In the genomic region with DNA sequence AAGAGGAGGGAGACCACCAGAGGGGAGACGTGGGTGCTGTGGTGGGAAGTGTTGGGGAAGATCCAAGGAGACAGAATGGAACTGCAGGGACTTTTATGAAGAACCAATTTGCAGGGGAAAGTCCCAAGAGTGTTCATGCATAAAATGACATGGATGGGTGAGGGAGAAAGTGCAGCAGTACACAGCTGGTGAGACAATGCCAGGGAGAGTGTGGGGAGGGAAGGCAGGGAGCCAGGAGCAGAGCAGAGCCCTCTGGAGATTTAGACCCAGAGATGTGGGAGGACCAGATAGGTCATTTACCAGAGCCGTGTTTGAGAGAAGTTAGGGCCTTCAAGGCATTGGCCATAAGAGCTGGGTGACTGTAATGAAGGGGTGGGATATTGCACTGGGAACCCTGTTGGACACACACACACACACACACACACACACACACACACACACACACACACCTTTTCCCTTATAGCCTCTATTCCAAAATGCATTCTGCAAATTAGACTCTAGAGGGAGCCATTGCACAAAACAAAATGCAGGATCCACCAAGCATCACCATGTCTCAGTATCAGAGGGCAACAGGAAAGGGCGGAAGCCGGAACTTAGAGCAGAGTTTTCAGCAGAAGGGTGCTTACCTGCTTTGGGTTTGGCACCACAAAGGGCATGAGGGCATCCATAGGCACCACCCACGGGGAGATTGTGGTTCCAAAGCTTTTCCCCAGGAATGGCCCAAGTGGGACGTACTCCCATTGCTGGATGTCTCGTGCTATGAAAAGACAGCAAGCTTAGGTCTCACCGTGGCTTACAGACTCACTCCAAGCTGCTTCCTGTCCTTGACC, we compare ENCODE assay signal across 8 mouse cellular contexts. TPM values are rescaled to one million over a fixed set of nuclear protein-coding genes. Genes with fewer than 3 reads are reported as not detected.
DNase-seq lines count a peak whose midpoint lies in the region; ATAC-seq and TF ChIP-seq lines count a peak whose summit lies in the region.

No protein-coding gene starts in this region.

- no peaks in the 10 kb centered on the region for H3K27me3 ChIP-seq in intestine, postnatal 0 days (replicated peaks; ENCODE audit: control insufficient read depth, insufficient read depth, low read length)
- H3K27me3 ChIP-seq in liver, embryonic 14.5 days (ENCODE audit: control insufficient read depth, insufficient read depth, low read length) = no peaks in the 10 kb centered on the region
- no peaks in the 10 kb centered on the region for H3K27me3 ChIP-seq in neural tube, embryonic 11.5 days (ENCODE audit: control insufficient read depth, insufficient read depth, low read length)

- intact Hi-C loops in left cerebral cortex, postnatal 14 days (cut with DNase I) = loop anchor here (2.0 kb wide), 1 partner anchor 200 kb away; no protein-coding TSS in a partner anchor
- intact Hi-C loops in left cerebral cortex, postnatal 36 days (cut with DNase I) = loop anchor here (5.0 kb wide), 2 partner anchors 148 to 183 kb away; no protein-coding TSS in a partner anchor

- DNase-seq in left cerebral cortex, postnatal 14 days (ENCODE audit: low spot score in 2 of 2) = peak; percentile 36 to 74
- no peak for DNase-seq in left cerebral cortex, postnatal 36 days (ENCODE audit: low spot score in 2 of 2)
- DNase-seq in cerebellum, adult 9-10 months = peak; percentile 72
- peak; percentile 22 to 64 for DNase-seq in heart, adult 18-20 months
- DNase-seq in liver, embryonic 14.5 days (ENCODE audit: low read depth in 3 of 3, low spot score in 3 of 3) = peak; percentile 56 to 71 (median 66)
- DNase-seq in neural tube, embryonic 11.5 days (ENCODE audit: low spot score) = peak; percentile 46
- DNase-seq in urinary bladder, postnatal 14 days (ENCODE audit: low spot score) = no peak

- peaks cover 4% of the 10 kb centered on the region; the same call in 1 of the 2 replicates for H3K36me3 ChIP-seq in intestine, postnatal 0 days (ENCODE audit: control insufficient read depth, insufficient read depth)
- no peaks in the 10 kb centered on the region for H3K36me3 ChIP-seq in liver, embryonic 14.5 days (replicated peaks; ENCODE audit: control insufficient read depth, insufficient read depth, low read depth)
- H3K36me3 ChIP-seq in neural tube, embryonic 11.5 days (ENCODE audit: control insufficient read depth, insufficient read depth, low read length) = no peaks in the 10 kb centered on the region

- 46% methylated on average over 8 of the region's 8 CpGs for WGBS in intestine, postnatal 0 days
- WGBS in liver, embryonic 14.5 days (ENCODE audit: insufficient replicate concordance) = 37% methylated on average over 8 of the region's 8 CpGs
- WGBS in neural tube, embryonic 11.5 days = 51% methylated on average over 8 of the region's 8 CpGs

- peak; percentile 79 for ATAC-seq in intestine, postnatal 0 days
- ATAC-seq in liver, embryonic 14.5 days (ENCODE audit: insufficient read depth) = peak; percentile 71
- peak; percentile 73 for ATAC-seq in neural tube, embryonic 11.5 days (ENCODE audit: insufficient read depth, low FRiP score, low TSS enrichment)

- TF ChIP-seq EP300 in liver, embryonic 14.5 days (IDR thresholded peaks at IDR 0.05; ENCODE audit: low read depth) = no peak

- no peak overlapping the region for H3K9ac ChIP-seq in intestine, postnatal 0 days (ENCODE audit: low read depth, low read length)
- no peak overlapping the region for H3K9ac ChIP-seq in liver, embryonic 14.5 days (replicated peaks)
- no peak overlapping the region for H3K9ac ChIP-seq in neural tube, embryonic 11.5 days (ENCODE audit: low read length)

- no peak overlapping the region for H3K27ac ChIP-seq in intestine, postnatal 0 days (ENCODE audit: low read depth, low read length)
- H3K27ac ChIP-seq in liver, embryonic 14.5 days = no peak overlapping the region
- no peak overlapping the region for H3K27ac ChIP-seq in neural tube, embryonic 11.5 days (ENCODE audit: low read depth, low read length)

- no peak overlapping the region for H3K4me3 ChIP-seq in intestine, postnatal 0 days (ENCODE audit: low read depth, low read length)
- H3K4me3 ChIP-seq in liver, embryonic 14.5 days (ENCODE audit: insufficient read depth in 1 of 2, low read depth in 2 of 2, low read length in 2 of 2) = no peak overlapping the region
- H3K4me3 ChIP-seq in neural tube, embryonic 11.5 days (ENCODE audit: low read depth, low read length) = no peak overlapping the region

- H3K4me2 ChIP-seq in intestine, postnatal 0 days (replicated peaks; ENCODE audit: low read depth) = no peak overlapping the region
- H3K4me2 ChIP-seq in liver, embryonic 14.5 days (ENCODE audit: low read depth) = no peak overlapping the region
- no peak overlapping the region for H3K4me2 ChIP-seq in neural tube, embryonic 11.5 days (ENCODE audit: low read depth)

- no peaks in the 10 kb centered on the region for H3K4me1 ChIP-seq in intestine, postnatal 0 days (replicated peaks; ENCODE audit: control insufficient read depth, insufficient read depth, low read length)
- peaks cover 0 to 7% of the 10 kb centered on the region in 2 experiments; a peak in 2 of 4 replicates for H3K4me1 ChIP-seq in liver, embryonic 14.5 days (replicated peaks; ENCODE audit: control insufficient read depth in 2 of 2, insufficient read depth in 2 of 2, low read length in 1 of 2)
- H3K4me1 ChIP-seq in neural tube, embryonic 11.5 days (ENCODE audit: control insufficient read depth, insufficient read depth, low read length) = no peaks in the 10 kb centered on the region

- H3K9me3 ChIP-seq in intestine, postnatal 0 days (ENCODE audit: control insufficient read depth) = no peaks in the 10 kb centered on the region
- H3K9me3 ChIP-seq in liver, embryonic 14.5 days (ENCODE audit: control insufficient read depth, low read length) = no peaks in the 10 kb centered on the region
- H3K9me3 ChIP-seq in neural tube, embryonic 11.5 days (ENCODE audit: control insufficient read depth, low read length) = no peaks in the 10 kb centered on the region

- TF ChIP-seq CTCF in intestine, postnatal 0 days (IDR thresholded peaks at IDR 0.05; ENCODE audit: low read depth) = peak; percentile 92
- peak; percentile 89 for TF ChIP-seq CTCF in liver, embryonic 14.5 days (IDR thresholded peaks at IDR 0.05; ENCODE audit: low read depth)

RNA-seq across cellular contexts. Expression of a gene that starts 12.2 kb away (rescaled TPM):
- 10 to 100 TPM; 13.1 to 13.6 TPM for total RNA-seq in left cerebral cortex, postnatal 14 days (2021)
- 10 to 100 TPM; 15.1 to 20.1 TPM for total RNA-seq in left cerebral cortex, postnatal 36 days (2021)
- 10 to 100 TPM; 20.0 to 25.8 TPM for total RNA-seq in heart, adult 18-20 months (2021)
- 11.1 and 16.5 TPM in 2 replicates for polyA plus RNA-seq in intestine, postnatal 0 days (2015; fragmentation: Nextera tagmentation; extraction: Ambion mirVana)
- polyA plus RNA-seq in liver, embryonic 14.5 days (2012; rRNA removed) = 23.5 and 28.8 TPM in 2 replicates
- polyA plus RNA-seq in liver, embryonic 14.5 days (2014; fragmentation: Nextera tagmentation; extraction: Ambion mirVana) = 34.6 and 36.5 TPM in 2 replicates
- polyA plus RNA-seq in neural tube, embryonic 11.5 days (2014; fragmentation: Nextera tagmentation; extraction: Ambion mirVana) = 2.4 and 2.8 TPM in 2 replicates

Comparison
In these comparisons a context has a peak if more than half of its experiments do, and no peak if none do; other contexts are left out.
1. DNase-seq: peak in left cerebral cortex, postnatal 14 days (2 of 2), cerebellum, adult 9-10 months (single experiment), heart, adult 18-20 months (2 of 2), liver, embryonic 14.5 days (3 of 3) and neural tube, embryonic 11.5 days (single experiment); none in left cerebral cortex, postnatal 36 days (0 of 2) and urinary bladder, postnatal 14 days (single experiment).
2. Peak in every context shown above with its lines, with median percentiles within 50 percentile points of each other: ATAC-seq.